Comparison of ENCODE assay signal across 7 mouse cellular contexts in the genomic region with DNA sequence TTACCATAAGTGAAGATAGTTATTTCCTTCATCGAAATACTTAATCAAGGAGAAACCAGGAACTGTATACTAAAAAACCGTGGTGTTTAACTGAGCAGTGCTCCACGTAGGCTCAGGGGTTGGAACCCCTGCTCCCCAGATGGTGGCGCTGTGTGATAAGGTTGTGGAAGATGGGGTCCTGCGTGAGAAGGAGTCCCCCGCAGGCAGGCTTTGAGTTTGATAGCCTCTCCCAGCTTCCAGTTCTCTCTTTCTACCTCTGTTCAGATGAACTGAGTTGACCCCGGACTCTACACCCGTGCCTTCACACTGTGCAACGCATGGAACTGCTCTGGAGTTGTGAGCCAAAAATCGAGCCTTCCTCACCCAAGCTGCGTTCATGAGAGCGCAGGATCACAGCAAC.
DNase-seq lines count a peak whose midpoint lies in the region; ATAC-seq and TF ChIP-seq lines count a peak whose summit lies in the region.

No protein-coding gene starts in this region.

- H3K36me3 ChIP-seq in C2C12 (ENCODE audit: control insufficient read depth, insufficient read depth) = no peaks in the 10 kb centered on the region
- no peaks in the 10 kb centered on the region for H3K36me3 ChIP-seq in kidney, postnatal 0 days (ENCODE audit: insufficient read depth, low read length)
- H3K36me3 ChIP-seq in stomach, postnatal 0 days (ENCODE audit: control insufficient read depth, insufficient read depth, low read length) = no peaks in the 10 kb centered on the region

- H3K9me3 ChIP-seq in kidney, postnatal 0 days (replicated peaks; ENCODE audit: low read length) = no peaks in the 10 kb centered on the region
- H3K9me3 ChIP-seq in stomach, postnatal 0 days (ENCODE audit: control insufficient read depth, low read length) = no peaks in the 10 kb centered on the region

- H3K4me1 ChIP-seq in kidney, postnatal 0 days (replicated peaks; ENCODE audit: insufficient read depth, low read length) = no peaks in the 10 kb centered on the region
- H3K4me1 ChIP-seq in stomach, postnatal 0 days (replicated peaks; ENCODE audit: control insufficient read depth, insufficient read depth) = no peaks in the 10 kb centered on the region; the same call in 1 of the 2 replicates

- TF ChIP-seq CTCF in C2C12 (IDR thresholded peaks at IDR 0.05; ENCODE audit: control insufficient read depth, insufficient read depth, insufficient read length) = peak; percentile 52
- peak; percentile 81 for TF ChIP-seq CTCF in kidney, postnatal 0 days (IDR thresholded peaks at IDR 0.05; ENCODE audit: low read depth)
- TF ChIP-seq CTCF in stomach, postnatal 0 days (IDR thresholded peaks at IDR 0.05; ENCODE audit: low read depth) = peak; percentile 82

- peak; percentile 46 for DNase-seq in ES-CJ7 (ENCODE audit: low read depth, low spot score)
- peak; percentile 36 to 51 for DNase-seq in gastrocnemius, postnatal 4 days (ENCODE audit: low spot score in 2 of 2)
- DNase-seq in kidney, postnatal 0 days (ENCODE audit: low spot score) = peak; percentile 80
- DNase-seq in lung, postnatal 4 days = peak; percentile 52 to 56
- peak; percentile 42 for DNase-seq in stomach, postnatal 0 days (ENCODE audit: low spot score)

- no peak overlapping the region for H3K4me3 ChIP-seq in C2C12 (ENCODE audit: insufficient read depth, poor library complexity, severe bottlenecking)
- no peak overlapping the region for H3K4me3 ChIP-seq in kidney, postnatal 0 days (replicated peaks; ENCODE audit: low read depth, low read length)
- H3K4me3 ChIP-seq in stomach, postnatal 0 days (ENCODE audit: low read depth, low read length) = no peak overlapping the region

- H3ac ChIP-seq in C2C12 (ENCODE audit: control insufficient read depth, insufficient read length, low read depth) = no peak overlapping the region

- H3K9ac ChIP-seq in kidney, postnatal 0 days (ENCODE audit: low read depth, low read length) = no peak overlapping the region
- no peak overlapping the region for H3K9ac ChIP-seq in stomach, postnatal 0 days (ENCODE audit: low read length)

- WGBS in kidney, postnatal 0 days = 46% methylated on average over 12 of the region's 12 CpGs
- WGBS in stomach, postnatal 0 days = 53% methylated on average over 12 of the region's 12 CpGs

- H3K4me2 ChIP-seq in kidney, postnatal 0 days (ENCODE audit: low read length) = no peak overlapping the region
- H3K4me2 ChIP-seq in stomach, postnatal 0 days (replicated peaks; ENCODE audit: low read depth) = no peak overlapping the region

- no peak for TF ChIP-seq EP300 in stomach, postnatal 0 days (optimal IDR thresholded peaks at IDR 0.05)

- ATAC-seq in common myeloid progenitor, adult 5-6 weeks (replicated peaks; ENCODE audit: low read depth, poor library complexity, severe bottlenecking) = peak; percentile 96
- no peak for ATAC-seq in kidney, postnatal 0 days (replicated peaks; ENCODE audit: low FRiP score, low read depth)
- ATAC-seq in stomach, postnatal 0 days (ENCODE audit: low FRiP score, low TSS enrichment) = no peak

- H3K79me3 ChIP-seq in C2C12 (ENCODE audit: low read depth) = no peaks in the 10 kb centered on the region

- H3K79me2 ChIP-seq in C2C12 (ENCODE audit: control insufficient read depth, insufficient read depth) = no peaks in the 10 kb centered on the region

- H3K27ac ChIP-seq in kidney, postnatal 0 days = no peak overlapping the region
- no peak overlapping the region for H3K27ac ChIP-seq in stomach, postnatal 0 days (replicated peaks)

- H3K27me3 ChIP-seq in C2C12 (ENCODE audit: control insufficient read depth, insufficient read depth, insufficient read length) = no peaks in the 10 kb centered on the region
- H3K27me3 ChIP-seq in kidney, postnatal 0 days (ENCODE audit: insufficient read depth, low read length) = no peaks in the 10 kb centered on the region
- H3K27me3 ChIP-seq in stomach, postnatal 0 days (ENCODE audit: control insufficient read depth, insufficient read depth, low read length) = no peaks in the 10 kb centered on the region

TF ChIP-seq in C2C12, 6 proteins besides CTCF, POLR2A, EP300 and RAD21:
- TF ChIP-seq USF1 (IDR thresholded peaks at IDR 0.05; ENCODE audit: low read depth) (no peak), FOSL1 (IDR thresholded peaks at IDR 0.05; ENCODE audit: insufficient read depth, low read length, poor library complexity, severe bottlenecking) (no peak), CEBPB (IDR thresholded peaks at IDR 0.05; ENCODE audit: low read depth) (no peak), MYOD1 (IDR thresholded peaks at IDR 0.05; ENCODE audit: control insufficient read depth, insufficient read length, low read depth) (no peak), MAX (IDR thresholded peaks at IDR 0.05) (no peak), MYOG (IDR thresholded peaks at IDR 0.05; ENCODE audit: control insufficient read depth, extremely low read depth, insufficient read length) (no peak)
